Mouse (Mus musculus) hindbrain, embryonic 14.5 days (tissue): ENCODE results near the gene Mef2d. TPM values are rescaled to one million over a fixed set of nuclear protein-coding genes. Genes with fewer than 3 reads are reported as not detected.

ENCODE experiments used
- ATAC-seq: fragments of 200-750 bp; cut with Nextera tagmentation; 2 replicates; pipeline ENCODE4 v1.8.0; 2017; ENCODE audit warnings: moderate number of reproducible peaks, mild to moderate bottlenecking, moderate TSS enrichment, moderate library complexity; ENCODE audit not compliant: low FRiP score
- DNase-seq: peaks from one replicate; pipeline ENCODE4 v3.0.0-alpha.2; 2015; ENCODE audit warnings: low spot score
- H3K27ac ChIP-seq: fragments of 300-500 bp; sonication (generic); 2 replicates; pipeline ENCODE4 v1.5.1; 2014; ENCODE audit warnings: mild to moderate bottlenecking, moderate library complexity
- H3K27me3 ChIP-seq: fragments of 300-500 bp; sonication (generic); 2 replicates; pipeline ENCODE4 v1.6.1; 2014; ENCODE audit warnings: mild to moderate bottlenecking, low read length, mixed read lengths; ENCODE audit not compliant: control insufficient read depth, insufficient read depth
- H3K36me3 ChIP-seq: fragments of 300-500 bp; sonication (generic); replicated peaks from 2 replicates; pipeline ENCODE4 v1.6.1; 2014; ENCODE audit not compliant: control insufficient read depth, insufficient read depth
- H3K4me1 ChIP-seq: fragments of 300-500 bp; sonication (generic); replicated peaks from 2 replicates; pipeline ENCODE4 v1.6.1; 2014; ENCODE audit warnings: antibody characterized with exemption, low read length, mixed read lengths; ENCODE audit not compliant: control insufficient read depth, insufficient read depth
- H3K4me2 ChIP-seq: fragments of 300-500 bp; sonication (generic); replicated peaks from 2 replicates; pipeline ENCODE4 v1.6.1; 2014; ENCODE audit warnings: mild to moderate bottlenecking, moderate library complexity
- H3K4me3 ChIP-seq: fragments of 300-500 bp; sonication (generic); replicated peaks from 2 replicates; pipeline ENCODE4 v1.5.1; 2014; ENCODE audit warnings: mild to moderate bottlenecking, low read length
- H3K9ac ChIP-seq: fragments of 300-500 bp; sonication (generic); 2 replicates; pipeline ENCODE4 v1.6.1; 2014
- H3K9me3 ChIP-seq: fragments of 300-500 bp; sonication (generic); 2 replicates; pipeline ENCODE4 v1.6.1; 2016; ENCODE audit warnings: low read length; ENCODE audit not compliant: control insufficient read depth
- WGBS: fragments of 180-500 bp; shearing (Covaris S2); extraction: QIAGEN DNeasy Blood & Tissue Kit; methylation state at CpG from one replicate; pipeline ENCODE4 v1.1.7; 2014; 5-methylcytosine and 5-hydroxymethylcytosine counted together
- polyA plus RNA-seq: library from polyadenylated mRNA; unstranded; fragments of >200 nt; fragmentation: Nextera tagmentation; extraction: Ambion mirVana; gene quantifications from 2 replicates; pipeline ENCODE4 v1.2.1, GENCODE M21; 2014

Gene Mef2d
- polyA plus RNA-seq, 1 experiment from 2014 or later, result 20.4 TPM

GRCm38 (mm10) chr3:88200161-88200971 lies 58.2 kb downstream of the Mef2d start:
- DNase-seq, result peak; percentile 43
- H3K9me3 ChIP-seq, result no peaks in the 10 kb centered on the region
- H3K9ac ChIP-seq, result peak overlapping the region; percentile 93
- no peaks in the 10 kb centered on the region for H3K36me3 ChIP-seq
- ATAC-seq, result no peak
- under 1% methylated on average over 61 of the region's 61 CpGs for WGBS
- peak overlapping the region; percentile 98 for H3K27ac ChIP-seq
- peaks cover 49% of the 10 kb centered on the region for H3K4me1 ChIP-seq
- H3K27me3 ChIP-seq, result peaks cover 25% of the 10 kb centered on the region
- H3K4me3 ChIP-seq, result peak overlapping the region; percentile 58
- H3K4me2 ChIP-seq, result peak overlapping the region; percentile 94

- Histone ChIP-seq H3K27me3 (peaks cover 25% of the 10 kb centered on the region), H3K4me1 (peaks cover 55% of the 10 kb centered on the region), H3K4me3 (peak overlapping the region; percentile 58), H3K9ac (peak overlapping the region; percentile 93), H3K4me2 (peak overlapping the region; percentile 94), H3K9me3 (no peaks in the 10 kb centered on the region), H3K27ac (peak overlapping the region; percentile 98), H3K36me3 (no peaks in the 10 kb centered on the region)
- whole genome bisulfite sequencing, result under 1% methylated on average over 36 of the region's 37 CpGs
- ATAC-seq (no peak), DNase-seq (no peak)
Observed at GRCm38 (mm10) chr3:88200972-88201330, 58.8 kb downstream of the Mef2d start.

- Histone ChIP-seq H3K4me3 (peak overlapping the region; percentile 58), H3K4me2 (peak overlapping the region; percentile 94), H3K9me3 (no peaks in the 10 kb centered on the region), H3K9ac (peak overlapping the region; percentile 93), H3K4me1 (peaks cover 61% of the 10 kb centered on the region), H3K36me3 (no peaks in the 10 kb centered on the region), H3K27ac (peak overlapping the region; percentile 98), H3K27me3 (peaks cover 30% of the 10 kb centered on the region)
- no peak for ATAC-seq
- no peak for DNase-seq
- 15% methylated on average over 5 of the region's 5 CpGs for WGBS
Observed at GRCm38 (mm10) chr3:88201640-88202039, 59.5 kb downstream of the Mef2d start.

- Histone ChIP-seq H3K4me3 (no peak overlapping the region), H3K4me2 (peak overlapping the region; percentile 94), H3K27me3 (peaks cover 32% of the 10 kb centered on the region), H3K4me1 (peaks cover 62% of the 10 kb centered on the region), H3K27ac (peak overlapping the region; percentile 98), H3K9me3 (no peaks in the 10 kb centered on the region), H3K36me3 (no peaks in the 10 kb centered on the region), H3K9ac (peak overlapping the region; percentile 93)
- ATAC-seq (no peak), DNase-seq (no peak)
- WGBS, result 7% methylated on average over 6 of the region's 6 CpGs
Observed at GRCm38 (mm10) chr3:88202986-88203385, 60.8 kb downstream of the Mef2d start.

- DNase-seq (no peak), ATAC-seq (no peak)
- H3K27me3 ChIP-seq, result peaks cover 32% of the 10 kb centered on the region
- no peaks in the 10 kb centered on the region for H3K36me3 ChIP-seq
- no peaks in the 10 kb centered on the region for H3K9me3 ChIP-seq
- peak overlapping the region; percentile 98 for H3K27ac ChIP-seq
- peak overlapping the region; percentile 94 for H3K4me2 ChIP-seq
- H3K4me1 ChIP-seq, result peaks cover 62% of the 10 kb centered on the region
- 5% methylated on average over 5 of the region's 5 CpGs for WGBS
- 0 out of 2 replicates have a peak overlapping the region, but pooled peaks have one; percentile 28 for H3K9ac ChIP-seq
- H3K4me3 ChIP-seq, result no peak overlapping the region
Observed at GRCm38 (mm10) chr3:88203456-88203855, 61.3 kb downstream of the Mef2d start.

GRCm38 (mm10) chr3:88203999-88204700 lies 62.0 kb downstream of the Mef2d start:
- H3K27me3 ChIP-seq, result peaks cover 30% of the 10 kb centered on the region
- no peak overlapping the region for H3K4me3 ChIP-seq
- peak overlapping the region; percentile 94 for H3K4me2 ChIP-seq
- H3K27ac ChIP-seq, result peak overlapping the region; percentile 98
- H3K9ac ChIP-seq, result peak overlapping the region; percentile 38
- ATAC-seq, result no peak
- H3K36me3 ChIP-seq, result no peaks in the 10 kb centered on the region
- DNase-seq, result no peak
- WGBS, result 7% methylated on average over 7 of the region's 7 CpGs
- peaks cover 60% of the 10 kb centered on the region for H3K4me1 ChIP-seq
- no peaks in the 10 kb centered on the region for H3K9me3 ChIP-seq

- Histone ChIP-seq H3K9me3 (no peaks in the 10 kb centered on the region), H3K27me3 (peaks cover 24% of the 10 kb centered on the region), H3K9ac (peak overlapping the region; percentile 38), H3K4me2 (peak overlapping the region; percentile 94), H3K36me3 (no peaks in the 10 kb centered on the region; the same call in 1 of the 2 replicates), H3K4me1 (peaks cover 55% of the 10 kb centered on the region), H3K4me3 (no peak overlapping the region), H3K27ac (peak overlapping the region; percentile 98)
- DNase-seq, result peak; percentile 51
- 15% methylated on average over 1 of the region's 1 CpGs for WGBS
- no peak for ATAC-seq
Observed at GRCm38 (mm10) chr3:88204751-88205150, 62.6 kb downstream of the Mef2d start.

GRCm38 (mm10) chr3:88205176-88205562 lies 63.0 kb downstream of the Mef2d start:
- Histone ChIP-seq H3K4me1 (peaks cover 59% of the 10 kb centered on the region), H3K9ac (peak overlapping the region; percentile 38), H3K27ac (peak overlapping the region; percentile 98), H3K27me3 (peaks cover 24% of the 10 kb centered on the region), H3K9me3 (no peaks in the 10 kb centered on the region), H3K4me3 (no peak overlapping the region), H3K4me2 (peak overlapping the region; percentile 94), H3K36me3 (no peaks in the 10 kb centered on the region; the same call in 1 of the 2 replicates)
- WGBS, result 9% methylated on average over 4 of the region's 4 CpGs
- ATAC-seq, result no peak
- peak; percentile 41 for DNase-seq
